Mouse (Mus musculus): ENCODE results near the gene Rasgef1b.
A peak's percentile ranks its signal among the peaks of the same experiment; 100 is the strongest.

Gene Rasgef1b

GRCm38 (mm10) chr5:99728649-99729212, at the start of gene Rasgef1b:
Rasgef1b (minus strand) TSS chr5:99729065.
- DNase-seq (ENCODE audit: low spot score) = no peak

GRCm38 (mm10) chr5:99775342-99775741, 46.5 kb upstream of the Rasgef1b start:
- DNase-seq (ENCODE audit: low spot score) = no peak

GRCm38 (mm10) chr5:99773265-99773664, 44.4 kb upstream of the Rasgef1b start:
- no peak for DNase-seq (ENCODE audit: low spot score)

GRCm38 (mm10) chr5:99764246-99764645, 35.4 kb upstream of the Rasgef1b start:
- DNase-seq (ENCODE audit: low spot score) = no peak

GRCm38 (mm10) chr5:99758859-99759258, 30.0 kb upstream of the Rasgef1b start:
- DNase-seq (ENCODE audit: low spot score) = no peak

- peak; percentile 4 for DNase-seq (ENCODE audit: low spot score)
These were observed 25.0 kb upstream of the Rasgef1b start for GRCm38 (mm10) chr5:99753843-99754242.

GRCm38 (mm10) chr5:99753368-99753767, 24.5 kb upstream of the Rasgef1b start:
- DNase-seq (ENCODE audit: low spot score) = peak; percentile 43

GRCm38 (mm10) chr5:99752670-99753231, 23.9 kb upstream of the Rasgef1b start:
- DNase-seq (ENCODE audit: low spot score) = no peak

- no peak for DNase-seq (ENCODE audit: low spot score)
These were observed 19.6 kb upstream of the Rasgef1b start for GRCm38 (mm10) chr5:99748417-99748816.

GRCm38 (mm10) chr5:99746087-99746486, 17.2 kb upstream of the Rasgef1b start:
- no peak for DNase-seq (ENCODE audit: low spot score)

GRCm38 (mm10) chr5:99742874-99743273, 14.0 kb upstream of the Rasgef1b start:
- no peak for DNase-seq (ENCODE audit: low spot score)

GRCm38 (mm10) chr5:99742056-99742455, 13.2 kb upstream of the Rasgef1b start:
- no peak for DNase-seq (ENCODE audit: low spot score)

GRCm38 (mm10) chr5:99737937-99738727, 9.3 kb upstream of the Rasgef1b start:
- no peak for DNase-seq (ENCODE audit: low spot score)

GRCm38 (mm10) chr5:99729931-99730330, 1.1 kb upstream of the Rasgef1b start:
- no peak for DNase-seq (ENCODE audit: low spot score)

GRCm38 (mm10) chr5:99729361-99729882, 557 bp upstream of the Rasgef1b start:
- DNase-seq (ENCODE audit: low spot score) = no peak

GRCm38 (mm10) chr5:99728027-99728451, 826 bp downstream of the Rasgef1b start:
- DNase-seq (ENCODE audit: low spot score) = no peak

GRCm38 (mm10) chr5:99723941-99724340, 4.9 kb downstream of the Rasgef1b start:
- no peak for DNase-seq (ENCODE audit: low spot score)

- no peak for DNase-seq (ENCODE audit: low spot score)
These were observed 6.6 kb downstream of the Rasgef1b start for GRCm38 (mm10) chr5:99722310-99722709.

- DNase-seq (ENCODE audit: low spot score) = no peak
These were observed 8.3 kb downstream of the Rasgef1b start for GRCm38 (mm10) chr5:99720554-99720953.

- no peak for DNase-seq (ENCODE audit: low spot score)
These were observed 10.9 kb downstream of the Rasgef1b start for GRCm38 (mm10) chr5:99717917-99718316.

GRCm38 (mm10) chr5:99715281-99715744, 13.6 kb downstream of the Rasgef1b start:
- peak; percentile 47 for DNase-seq (ENCODE audit: low spot score)

GRCm38 (mm10) chr5:99711947-99712346, 16.9 kb downstream of the Rasgef1b start:
- DNase-seq (ENCODE audit: low spot score) = no peak

GRCm38 (mm10) chr5:99708706-99709105, 20.2 kb downstream of the Rasgef1b start:
- no peak for DNase-seq (ENCODE audit: low spot score)

Data from left cerebral cortex, adult 11 months (tissue).